Mouse (Mus musculus): ENCODE measurements around the gene Safb2. TPM values are rescaled to one million over a fixed set of nuclear protein-coding genes. Genes with fewer than 3 reads are reported as not detected.
"Not testable (repeated sequence)": the region's sequence is repeated elsewhere in the genome, so short reads cannot be mapped to it uniquely, and the experiment has no call there.

Safb2 gene
- polyA plus RNA-seq, 1 experiment = 400 TPM

DNA sequence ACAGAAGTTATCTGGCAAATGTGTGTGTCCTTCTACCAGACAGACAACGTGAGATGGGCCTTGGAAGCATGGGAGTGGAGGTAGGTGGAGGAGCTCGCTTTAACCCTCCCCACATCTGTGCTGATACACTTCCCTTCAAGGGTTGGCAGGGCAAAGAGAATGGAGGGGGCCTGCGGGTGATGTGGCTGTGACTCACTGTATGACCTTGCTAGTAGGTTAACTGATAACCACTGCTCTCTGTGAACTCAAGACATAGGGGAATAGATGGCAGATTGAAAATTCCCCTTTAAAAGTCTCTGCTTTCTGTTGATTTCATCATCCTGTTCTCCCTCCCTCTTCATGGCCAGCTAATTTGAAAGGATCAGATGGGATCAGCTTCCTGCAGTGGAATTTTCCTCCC, 41.1 kb upstream of the Safb2 start:
- Histone ChIP-seq H3K27ac (ENCODE audit: control insufficient read depth, insufficient read depth, low read depth, low read length, poor library complexity) (no peak overlapping the region), H3K4me3 (replicated peaks; ENCODE audit: control insufficient read depth, low read depth, low read length) (no peak overlapping the region), H3K4me1 (ENCODE audit: control insufficient read depth, insufficient read depth, low read length) (peaks cover 4% of the 10 kb centered on the region; the same call in 1 of the 2 replicates)
- 60% methylated on average over 3 of the region's 3 CpGs for WGBS
- TF ChIP-seq POLR2A (IDR thresholded peaks at IDR 0.05; ENCODE audit: borderline replicate concordance, control insufficient read depth, low read depth, low read length) (no peak), CTCF (IDR thresholded peaks at IDR 0.05; ENCODE audit: control insufficient read depth, insufficient read depth, low read length) (no peak)

DNA sequence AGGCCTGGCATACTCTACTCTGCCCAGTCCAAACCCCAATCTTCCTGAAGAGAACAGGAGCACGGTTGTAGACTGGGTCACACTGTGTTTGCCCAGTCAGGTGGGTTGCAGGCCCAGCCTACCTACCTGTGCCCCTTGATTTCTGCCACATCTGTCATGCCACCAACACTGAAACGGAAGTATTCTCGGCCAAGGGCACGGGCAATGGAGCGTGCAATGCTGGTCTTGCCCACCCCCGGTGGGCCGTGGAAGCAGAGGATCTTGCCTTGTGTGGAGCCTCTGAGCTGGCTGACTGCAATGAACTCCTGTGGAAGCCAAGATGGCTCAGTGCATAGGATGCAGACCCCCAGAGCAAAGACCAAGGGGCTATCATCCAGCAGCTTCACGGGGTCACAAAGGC, 33.2 kb upstream of the Safb2 start:
- no peak overlapping the region for H3K27ac ChIP-seq (ENCODE audit: control insufficient read depth, insufficient read depth, low read depth, low read length, poor library complexity)
- H3K4me1 ChIP-seq (ENCODE audit: control insufficient read depth, insufficient read depth, low read length) = peaks cover 3% of the 10 kb centered on the region; the same call in 1 of the 2 replicates
- TF ChIP-seq POLR2A (IDR thresholded peaks at IDR 0.05; ENCODE audit: borderline replicate concordance, control insufficient read depth, low read depth, low read length) (no peak), CTCF (IDR thresholded peaks at IDR 0.05; ENCODE audit: control insufficient read depth, insufficient read depth, low read length) (no peak)
- WGBS = 88% methylated on average over 8 of the region's 8 CpGs
- no peak overlapping the region for H3K4me3 ChIP-seq (replicated peaks; ENCODE audit: control insufficient read depth, low read depth, low read length)

DNA sequence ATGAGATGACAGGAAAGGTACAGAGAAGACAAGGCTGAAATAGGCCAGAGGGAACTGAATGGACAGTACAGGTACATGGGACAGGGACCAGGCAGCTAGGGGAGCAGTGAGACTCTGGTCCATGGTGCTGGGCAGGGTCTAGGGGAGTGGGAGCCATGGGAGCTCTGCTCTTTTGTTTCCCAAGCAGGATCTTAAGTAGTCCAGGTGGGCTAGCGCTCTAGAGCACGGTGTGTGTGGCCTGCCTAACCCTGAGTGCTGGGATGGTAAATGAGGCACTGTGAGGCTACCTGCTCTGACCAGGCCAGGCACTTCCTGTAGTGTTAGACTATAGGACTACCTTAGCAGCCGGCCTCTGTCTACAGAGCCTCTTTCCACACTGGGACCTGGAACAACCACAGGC, 32.3 kb upstream of the Safb2 start:
- Histone ChIP-seq H3K4me3 (replicated peaks; ENCODE audit: control insufficient read depth, low read depth, low read length) (no peak overlapping the region), H3K27ac (ENCODE audit: control insufficient read depth, insufficient read depth, low read depth, low read length, poor library complexity) (no peak overlapping the region), H3K4me1 (ENCODE audit: control insufficient read depth, insufficient read depth, low read length) (peaks cover 5% of the 10 kb centered on the region; the same call in 1 of the 2 replicates)
- 91% methylated on average over 3 of the region's 3 CpGs for WGBS
- TF ChIP-seq CTCF (IDR thresholded peaks at IDR 0.05; ENCODE audit: control insufficient read depth, insufficient read depth, low read length) = no peak
- no peak for TF ChIP-seq POLR2A (IDR thresholded peaks at IDR 0.05; ENCODE audit: borderline replicate concordance, control insufficient read depth, low read depth, low read length)

DNA sequence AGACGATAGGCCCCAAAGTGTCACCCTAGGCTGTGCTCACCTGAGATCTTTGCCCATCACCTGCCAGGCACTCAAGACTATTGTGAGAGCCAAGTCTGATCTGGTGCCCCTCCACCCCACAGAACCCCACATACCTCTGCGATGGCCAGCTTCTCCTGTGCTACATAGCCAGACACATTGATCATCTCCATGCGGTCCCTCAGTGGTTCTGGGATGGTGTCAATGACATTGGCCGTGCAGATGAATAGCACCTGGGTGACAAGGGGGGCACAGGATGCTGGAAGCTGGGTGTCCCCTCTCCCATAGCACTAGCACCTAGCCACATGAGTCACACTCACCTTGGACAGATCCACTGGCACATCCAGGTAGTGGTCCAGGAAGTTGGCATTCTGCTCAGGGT, 31.4 kb upstream of the Safb2 start:
- Histone ChIP-seq H3K4me3 (replicated peaks; ENCODE audit: control insufficient read depth, low read depth, low read length) (no peak overlapping the region), H3K4me1 (ENCODE audit: control insufficient read depth, insufficient read depth, low read length) (peaks cover 5% of the 10 kb centered on the region; the same call in 1 of the 2 replicates), H3K27ac (ENCODE audit: control insufficient read depth, insufficient read depth, low read depth, low read length, poor library complexity) (no peak overlapping the region)
- 85% methylated on average over 4 of the region's 4 CpGs for WGBS
- TF ChIP-seq CTCF (IDR thresholded peaks at IDR 0.05; ENCODE audit: control insufficient read depth, insufficient read depth, low read length) (no peak), POLR2A (IDR thresholded peaks at IDR 0.05; ENCODE audit: borderline replicate concordance, control insufficient read depth, low read depth, low read length) (no peak)

DNA sequence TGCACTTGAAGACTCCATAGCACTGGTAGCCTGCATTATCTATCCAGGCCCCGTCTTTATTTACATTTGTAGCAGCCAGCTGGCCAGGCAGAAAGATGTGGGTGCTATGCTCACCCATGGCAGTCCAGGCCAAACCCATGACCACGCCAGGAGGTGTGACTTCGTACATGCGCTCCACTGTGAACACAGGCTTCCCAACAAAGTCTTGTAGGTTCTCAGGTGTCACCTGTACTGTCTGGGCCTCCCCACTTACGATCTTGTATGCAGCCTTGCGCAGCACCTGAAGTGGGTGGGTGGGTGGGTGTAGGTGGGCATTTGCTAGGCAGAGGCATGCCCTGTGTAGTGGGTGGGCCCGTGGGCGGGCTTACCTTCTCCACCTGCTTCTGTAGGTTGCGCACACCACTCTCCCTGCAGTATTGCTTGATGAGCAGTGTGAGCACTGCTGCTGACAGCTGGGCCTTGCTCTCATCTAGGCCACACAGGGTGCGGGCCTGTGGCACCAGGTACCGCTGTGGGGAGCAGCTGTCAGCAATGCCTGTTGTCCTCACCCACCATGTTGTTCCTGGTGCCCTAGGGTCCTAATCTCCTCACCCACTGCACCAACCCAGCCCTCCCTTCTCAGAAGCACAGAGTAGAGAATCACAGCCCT, 30.9 kb upstream of the Safb2 start:
- 74% methylated on average over 11 of the region's 11 CpGs for WGBS
- TF ChIP-seq CTCF (IDR thresholded peaks at IDR 0.05; ENCODE audit: control insufficient read depth, insufficient read depth, low read length) (no peak), POLR2A (IDR thresholded peaks at IDR 0.05; ENCODE audit: borderline replicate concordance, control insufficient read depth, low read depth, low read length) (no peak)
- H3K4me1 ChIP-seq (ENCODE audit: control insufficient read depth, insufficient read depth, low read length) = peaks cover 5% of the 10 kb centered on the region; the same call in 1 of the 2 replicates
- H3K27ac ChIP-seq (ENCODE audit: control insufficient read depth, insufficient read depth, low read depth, low read length, poor library complexity) = no peak overlapping the region
- H3K4me3 ChIP-seq (replicated peaks; ENCODE audit: control insufficient read depth, low read depth, low read length) = no peak overlapping the region

DNA sequence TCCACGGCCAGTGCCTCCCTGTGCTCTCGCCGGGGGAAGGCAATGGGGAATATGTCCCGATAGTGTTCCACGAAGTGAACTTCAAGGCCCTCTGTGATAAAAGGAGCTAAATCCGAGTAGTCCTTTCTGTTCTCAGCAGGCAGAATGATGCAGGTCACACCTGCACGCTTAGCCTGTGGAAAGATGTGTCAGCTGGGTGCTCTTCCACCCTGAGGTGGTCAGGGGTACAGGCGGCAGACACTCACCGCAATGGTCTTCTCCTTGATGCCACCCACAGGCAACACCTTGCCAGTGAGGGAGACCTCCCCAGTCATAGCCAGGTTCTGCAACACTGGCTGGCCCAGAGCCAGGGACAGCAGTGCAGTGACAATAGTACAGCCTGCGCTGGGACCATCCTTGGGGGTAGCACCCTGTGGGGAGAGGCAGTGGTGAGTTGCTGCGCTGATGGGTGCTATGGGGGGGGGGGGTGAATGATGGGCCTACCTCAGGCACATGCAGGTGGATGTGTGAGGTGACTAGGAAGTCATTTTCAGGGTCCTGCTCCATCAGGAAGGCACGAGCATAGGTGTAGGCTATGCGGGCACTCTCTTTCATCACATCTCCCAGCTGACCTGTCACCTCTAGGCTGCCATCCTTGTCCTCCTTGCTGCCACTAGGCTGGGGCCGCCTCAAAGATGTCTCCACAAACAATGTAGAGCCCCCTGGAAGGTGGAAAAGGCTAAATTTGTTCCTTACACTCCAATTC, 30.2 kb upstream of the Safb2 start:
- 24% methylated on average over 14 of the region's 14 CpGs for WGBS
- TF ChIP-seq CTCF (IDR thresholded peaks at IDR 0.05; ENCODE audit: control insufficient read depth, insufficient read depth, low read length) = no peak
- TF ChIP-seq POLR2A (IDR thresholded peaks at IDR 0.05; ENCODE audit: borderline replicate concordance, control insufficient read depth, low read depth, low read length) = no peak
- peak overlapping the region; percentile 77 for H3K4me3 ChIP-seq (replicated peaks; ENCODE audit: control insufficient read depth, low read depth, low read length)
- H3K4me1 ChIP-seq (ENCODE audit: control insufficient read depth, insufficient read depth, low read length) = peaks cover 5% of the 10 kb centered on the region; the same call in 1 of the 2 replicates
- H3K27ac ChIP-seq (ENCODE audit: control insufficient read depth, insufficient read depth, low read depth, low read length, poor library complexity) = no peak overlapping the region

DNA sequence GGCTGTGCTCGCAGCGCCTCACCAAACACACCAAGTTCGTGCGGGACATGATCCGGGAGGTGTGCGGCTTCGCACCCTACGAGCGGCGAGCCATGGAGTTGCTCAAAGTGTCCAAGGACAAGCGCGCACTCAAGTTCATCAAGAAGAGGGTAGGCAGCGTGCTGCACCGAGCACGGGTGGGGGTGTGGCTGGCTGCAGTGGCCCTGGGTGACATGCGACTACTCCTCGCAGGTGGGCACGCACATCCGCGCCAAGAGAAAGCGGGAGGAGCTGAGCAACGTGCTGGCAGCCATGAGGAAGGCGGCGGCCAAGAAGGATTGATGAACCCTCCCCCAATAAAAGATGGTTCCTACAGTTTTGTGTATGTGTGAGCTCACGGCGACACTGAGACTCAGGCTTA, 29.5 kb upstream of the Safb2 start:
- H3K27ac ChIP-seq (ENCODE audit: control insufficient read depth, insufficient read depth, low read depth, low read length, poor library complexity) = peak overlapping the region; percentile 79; the same call in 1 of the 2 replicates
- peak overlapping the region; percentile 77 for H3K4me3 ChIP-seq (replicated peaks; ENCODE audit: control insufficient read depth, low read depth, low read length)
- under 1% methylated on average over 26 of the region's 26 CpGs for WGBS
- not testable (repeated sequence) for H3K4me1 ChIP-seq (ENCODE audit: control insufficient read depth, insufficient read depth, low read length)

DNA sequence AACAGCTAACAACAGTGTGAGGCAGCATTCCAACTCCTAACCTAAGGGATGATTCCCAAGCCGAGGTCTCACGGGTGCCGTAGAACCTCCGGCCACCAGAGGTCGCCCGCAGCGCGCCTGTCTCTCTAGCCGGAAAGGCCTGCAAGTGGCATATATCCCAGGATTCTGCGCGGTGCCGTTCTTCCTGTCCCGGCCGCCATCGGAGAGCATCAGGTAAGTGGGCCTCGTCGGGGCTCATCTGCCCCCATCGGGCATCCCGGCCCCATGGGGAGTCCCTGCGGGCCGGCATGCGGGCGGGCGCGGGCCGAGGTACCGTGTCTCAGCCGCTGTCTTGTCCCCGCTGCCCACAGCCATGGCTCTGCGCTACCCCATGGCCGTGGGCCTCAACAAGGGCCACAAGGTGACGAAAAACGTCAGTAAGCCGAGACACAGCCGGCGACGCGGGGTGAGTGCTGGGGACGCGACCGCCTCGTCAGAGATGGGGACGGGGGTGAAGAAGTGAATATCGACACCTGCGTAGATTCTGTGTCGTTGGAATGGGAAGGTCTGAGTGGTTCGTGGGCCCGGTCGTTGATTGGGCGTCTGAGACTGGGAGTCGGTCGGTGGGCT, 29.0 kb upstream of the Safb2 start, which contains the start of gene Rpl36:
Rpl36 (plus strand) TSS at position 181 of the 609 bp plus-strand sequence.
- WGBS = under 1% methylated on average over 52 of the region's 52 CpGs
- TF ChIP-seq POLR2A (IDR thresholded peaks at IDR 0.05; ENCODE audit: borderline replicate concordance, control insufficient read depth, low read depth, low read length) (peak; percentile 82; the same call in 1 of the 2 replicates), CTCF (IDR thresholded peaks at IDR 0.05; ENCODE audit: control insufficient read depth, insufficient read depth, low read length) (peak; percentile 98)
- H3K4me3 ChIP-seq (replicated peaks; ENCODE audit: control insufficient read depth, low read depth, low read length) = peak within 1 kb of the TSS; percentile 77
- H3K4me1 ChIP-seq (ENCODE audit: control insufficient read depth, insufficient read depth, low read length) = peaks cover 6% of the 10 kb centered on the region; the same call in 1 of the 2 replicates
- peak within 1 kb of the TSS; percentile 79 for H3K27ac ChIP-seq (ENCODE audit: control insufficient read depth, insufficient read depth, low read depth, low read length, poor library complexity)

DNA sequence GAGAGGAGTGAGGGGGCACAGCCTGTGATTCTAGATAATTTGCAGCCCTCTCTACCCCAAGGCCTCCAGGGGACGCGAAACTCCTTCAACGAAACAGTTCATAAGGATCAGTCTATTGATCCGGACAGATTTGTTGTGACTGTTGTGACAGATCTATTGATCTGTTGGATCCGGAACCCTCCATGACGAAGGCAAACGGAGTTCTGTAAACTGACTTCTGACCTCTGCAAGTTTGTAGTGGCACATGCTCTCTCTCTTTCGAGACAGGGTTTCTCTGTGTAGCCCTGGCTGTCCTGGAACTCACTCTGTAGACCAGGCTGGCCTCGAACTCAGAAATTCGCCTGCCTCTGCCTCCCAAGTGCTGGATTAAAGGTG, 28.2 kb upstream of the Safb2 start:
- H3K27ac ChIP-seq (ENCODE audit: control insufficient read depth, insufficient read depth, low read depth, low read length, poor library complexity); H3K4me1 ChIP-seq (ENCODE audit: control insufficient read depth, insufficient read depth, low read length); H3K4me3 ChIP-seq (replicated peaks; ENCODE audit: control insufficient read depth, low read depth, low read length): not testable (repeated sequence)
- WGBS = 84% methylated on average over 10 of the region's 10 CpGs

All from bone marrow, adult 2 months (tissue).